Mouse (Mus musculus): ENCODE measurements around the gene Yap1. TPM values are rescaled to one million over a fixed set of nuclear protein-coding genes. Genes with fewer than 3 reads are reported as not detected.

Gene Yap1
- polyA plus RNA-seq, 1 experiment from 2014 or later, result 25.0 TPM

GRCm38 (mm10) chr9:7891177-7891576 is 113.2 kb downstream of the Yap1 start:
- no peaks in the 10 kb centered on the region for H3K36me3 ChIP-seq (ENCODE audit: control insufficient read depth, insufficient read depth, low read length)
- ATAC-seq (ENCODE audit: low FRiP score) (no peak), DNase-seq (ENCODE audit: low spot score, missing footprints) (peak; percentile 71)
- no peak overlapping the region for H3K4me2 ChIP-seq
- no peak overlapping the region for H3K4me3 ChIP-seq (ENCODE audit: low read depth, low read length)
- H3K4me1 ChIP-seq (ENCODE audit: control insufficient read depth, insufficient read depth, low read length), result no peaks in the 10 kb centered on the region
- H3K27ac ChIP-seq (ENCODE audit: low read depth, low read length), result no peak overlapping the region
- no peaks in the 10 kb centered on the region for H3K9me3 ChIP-seq (ENCODE audit: control insufficient read depth, low read length)
- H3K9ac ChIP-seq (ENCODE audit: low read length), result no peak overlapping the region
- WGBS, result 90% methylated on average over 1 of the region's 1 CpGs
- no peaks in the 10 kb centered on the region for H3K27me3 ChIP-seq (ENCODE audit: control insufficient read depth, insufficient read depth, low read length)

- Histone ChIP-seq H3K4me2 (no peak overlapping the region), H3K9ac (ENCODE audit: low read length) (no peak overlapping the region), H3K27ac (ENCODE audit: low read depth, low read length) (no peak overlapping the region), H3K9me3 (ENCODE audit: control insufficient read depth, low read length) (no peaks in the 10 kb centered on the region), H3K36me3 (ENCODE audit: control insufficient read depth, insufficient read depth, low read length) (no peaks in the 10 kb centered on the region), H3K4me3 (ENCODE audit: low read depth, low read length) (no peak overlapping the region), H3K27me3 (ENCODE audit: control insufficient read depth, insufficient read depth, low read length) (no peaks in the 10 kb centered on the region), H3K4me1 (ENCODE audit: control insufficient read depth, insufficient read depth, low read length) (no peaks in the 10 kb centered on the region)
- WGBS, result 93% methylated on average over 3 of the region's 3 CpGs
- DNase-seq (ENCODE audit: low spot score, missing footprints), result peak; percentile 70
- no peak for ATAC-seq (ENCODE audit: low FRiP score)
Observed at GRCm38 (mm10) chr9:7884346-7884745, 120.0 kb downstream of the Yap1 start.

- Histone ChIP-seq H3K9ac (ENCODE audit: low read length) (no peak overlapping the region), H3K27me3 (ENCODE audit: control insufficient read depth, insufficient read depth, low read length) (no peaks in the 10 kb centered on the region), H3K36me3 (ENCODE audit: control insufficient read depth, insufficient read depth, low read length) (no peaks in the 10 kb centered on the region), H3K9me3 (ENCODE audit: control insufficient read depth, low read length) (no peaks in the 10 kb centered on the region), H3K4me3 (ENCODE audit: low read depth, low read length) (no peak overlapping the region), H3K4me2 (no peak overlapping the region), H3K4me1 (ENCODE audit: control insufficient read depth, insufficient read depth, low read length) (no peaks in the 10 kb centered on the region), H3K27ac (ENCODE audit: low read depth, low read length) (no peak overlapping the region)
- WGBS, result 81% methylated on average over 1 of the region's 1 CpGs
- ATAC-seq (ENCODE audit: low FRiP score), result no peak
- DNase-seq (ENCODE audit: low spot score, missing footprints), result peak; percentile 45
Observed at GRCm38 (mm10) chr9:7882304-7882865, 122.0 kb downstream of the Yap1 start.

Other genes starting within 250 kb of the Yap1 start
- 140 and 153 TPM in 2 replicates for gene Tmem123, start 240.6 kb downstream of the Yap1 start, polyA plus RNA-seq (2014; fragmentation: Nextera tagmentation; extraction: Ambion mirVana)
- 42.4 and 47.0 TPM in 2 replicates for gene Birc2, start 167.5 kb downstream of the Yap1 start, polyA plus RNA-seq (2014; fragmentation: Nextera tagmentation; extraction: Ambion mirVana)
- gene Birc3, start 131.4 kb downstream of the Yap1 start, polyA plus RNA-seq (2014; fragmentation: Nextera tagmentation; extraction: Ambion mirVana), result 3.9 and 4.2 TPM in 2 replicates
- gene Cfap300, start 38.2 kb upstream of the Yap1 start, polyA plus RNA-seq (2014; fragmentation: Nextera tagmentation; extraction: Ambion mirVana), result 20.6 and 20.7 TPM in 2 replicates
- gene Cep126, start 129.7 kb upstream of the Yap1 start, polyA plus RNA-seq (2014; fragmentation: Nextera tagmentation; extraction: Ambion mirVana), result 4.5 and 6.0 TPM in 2 replicates